Mouse (Mus musculus) midbrain, embryonic 16.5 days (tissue): ENCODE measurements around the gene Carhsp1. TPM values are rescaled to one million over a fixed set of nuclear protein-coding genes. Genes with fewer than 3 reads are reported as not detected.

Experiments
- ATAC-seq: fragments of 200-750 bp; cut with Nextera tagmentation; 2 replicates; pipeline ENCODE4 v1.8.0; 2017; ENCODE audit warnings: moderate TSS enrichment
- H3K27ac ChIP-seq: fragments of 300-500 bp; sonication (generic); 2 replicates; pipeline ENCODE4 v1.5.1; 2014; ENCODE audit warnings: mild to moderate bottlenecking, low read length, mixed read lengths
- H3K27me3 ChIP-seq: fragments of 300-500 bp; sonication (generic); 2 replicates; pipeline ENCODE4 v1.6.1; 2014; ENCODE audit warnings: low read depth, low read length, mixed read lengths; ENCODE audit not compliant: control insufficient read depth, insufficient read depth
- H3K36me3 ChIP-seq: fragments of 300-500 bp; sonication (generic); 2 replicates; pipeline ENCODE4 v1.6.1; 2014; ENCODE audit warnings: mild to moderate bottlenecking, low read length, moderate library complexity, mixed read lengths; ENCODE audit not compliant: control insufficient read depth, insufficient read depth
- H3K4me1 ChIP-seq: fragments of 300-500 bp; sonication (generic); 2 replicates; pipeline ENCODE4 v1.6.1; 2014; ENCODE audit warnings: mild to moderate bottlenecking, low read length, mixed read lengths; ENCODE audit not compliant: control insufficient read depth, insufficient read depth
- H3K4me2 ChIP-seq: fragments of 300-500 bp; sonication (generic); 2 replicates; pipeline ENCODE4 v1.6.1; 2014; ENCODE audit warnings: mild to moderate bottlenecking, low read length, mixed read lengths
- H3K4me3 ChIP-seq: fragments of 300-500 bp; sonication (generic); 2 replicates; pipeline ENCODE4 v1.5.1; 2014; ENCODE audit warnings: low read depth, mild to moderate bottlenecking, low read length, moderate library complexity, mixed read lengths
- H3K9ac ChIP-seq: fragments of 300-500 bp; sonication (generic); 2 replicates; pipeline ENCODE4 v1.6.1; 2014; ENCODE audit warnings: low read depth, low read length, mixed read lengths
- H3K9me3 ChIP-seq: fragments of 300-500 bp; sonication (generic); replicated peaks from 2 replicates; pipeline ENCODE4 v1.6.1; 2014; ENCODE audit warnings: mild to moderate bottlenecking, low read length, mixed read lengths; ENCODE audit not compliant: control insufficient read depth, poor library complexity, severe bottlenecking
- WGBS: fragments of 180-500 bp; shearing (Covaris S2); extraction: QIAGEN DNeasy Blood & Tissue Kit; methylation state at CpG from one replicate; pipeline ENCODE4 v1.1.7; 2014; 5-methylcytosine and 5-hydroxymethylcytosine counted together
- polyA plus RNA-seq: library from polyadenylated mRNA; unstranded; fragments of >200 nt; fragmentation: Nextera tagmentation; extraction: Ambion mirVana; gene quantifications from 2 replicates; pipeline ENCODE4 v1.2.1, GENCODE M21; 2015

Gene Carhsp1
- polyA plus RNA-seq, 1 experiment from 2014 or later = 157 TPM

- 91% methylated on average over 7 of the region's 7 CpGs for WGBS
- no peaks in the 10 kb centered on the region for H3K9me3 ChIP-seq
Measured at GRCm38 (mm10) chr16:8691206-8691605, 19.3 kb upstream of the Carhsp1 start.

DNA sequence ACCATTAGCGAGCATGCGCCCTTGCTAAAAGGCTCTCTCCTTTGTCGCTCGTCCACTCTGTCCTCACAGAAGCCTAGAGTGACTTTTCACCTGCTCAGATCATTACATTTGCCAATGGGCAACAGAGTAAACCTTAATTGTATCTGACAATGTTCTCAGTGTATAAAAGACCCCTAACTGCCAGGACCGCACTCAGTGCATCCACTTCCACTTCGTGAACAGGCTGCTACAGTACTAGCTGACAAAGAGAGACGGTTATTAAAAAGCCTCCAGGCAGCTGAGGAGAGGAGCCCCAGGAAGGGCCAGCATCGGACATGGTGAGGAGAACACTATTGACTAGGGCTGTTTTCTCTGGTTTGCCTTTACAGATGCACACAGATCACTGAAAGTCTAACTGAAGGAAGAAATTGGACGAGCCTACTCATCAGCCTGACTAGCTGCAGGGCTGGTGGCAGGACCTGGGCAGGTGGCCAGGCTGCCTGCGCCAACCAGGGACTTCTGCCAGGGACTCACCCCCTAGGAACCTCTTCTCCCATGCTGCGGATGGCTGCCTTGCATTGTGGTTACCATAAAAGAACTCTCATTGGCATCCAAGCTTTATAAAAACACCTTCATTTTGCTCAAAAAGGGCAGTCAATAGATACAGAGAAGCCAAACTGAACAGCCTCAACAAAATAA, 18.2 kb upstream of the Carhsp1 start:
- WGBS = 78% methylated on average over 11 of the region's 11 CpGs
- Histone ChIP-seq H3K27me3 (no peaks in the 10 kb centered on the region), H3K36me3 (peaks cover 25% of the 10 kb centered on the region), H3K4me3 (no peak overlapping the region), H3K27ac (no peak overlapping the region), H3K9ac (no peak overlapping the region), H3K4me1 (no peaks in the 10 kb centered on the region), H3K4me2 (no peak overlapping the region), H3K9me3 (no peaks in the 10 kb centered on the region)
- peak; percentile 71 for ATAC-seq

More at GRCm38 (mm10) chr16:8691206-8691605, 19.3 kb upstream of the Carhsp1 start:
- Histone ChIP-seq H3K4me2 (no peak overlapping the region), H3K36me3 (peaks cover 32% of the 10 kb centered on the region), H3K9ac (no peak overlapping the region), H3K27me3 (no peaks in the 10 kb centered on the region), H3K27ac (no peak overlapping the region), H3K4me3 (no peak overlapping the region), H3K4me1 (no peaks in the 10 kb centered on the region)
- ATAC-seq = no peak

GRCm38 (mm10) chr16:8687559-8688112, 15.7 kb upstream of the Carhsp1 start:
- Histone ChIP-seq H3K9ac (no peak overlapping the region), H3K4me3 (no peak overlapping the region), H3K4me2 (no peak overlapping the region), H3K4me1 (no peaks in the 10 kb centered on the region), H3K27ac (no peak overlapping the region), H3K36me3 (peaks cover 9% of the 10 kb centered on the region; the same call in 1 of the 2 replicates), H3K27me3 (no peaks in the 10 kb centered on the region), H3K9me3 (no peaks in the 10 kb centered on the region)
- ATAC-seq = no peak

DNA sequence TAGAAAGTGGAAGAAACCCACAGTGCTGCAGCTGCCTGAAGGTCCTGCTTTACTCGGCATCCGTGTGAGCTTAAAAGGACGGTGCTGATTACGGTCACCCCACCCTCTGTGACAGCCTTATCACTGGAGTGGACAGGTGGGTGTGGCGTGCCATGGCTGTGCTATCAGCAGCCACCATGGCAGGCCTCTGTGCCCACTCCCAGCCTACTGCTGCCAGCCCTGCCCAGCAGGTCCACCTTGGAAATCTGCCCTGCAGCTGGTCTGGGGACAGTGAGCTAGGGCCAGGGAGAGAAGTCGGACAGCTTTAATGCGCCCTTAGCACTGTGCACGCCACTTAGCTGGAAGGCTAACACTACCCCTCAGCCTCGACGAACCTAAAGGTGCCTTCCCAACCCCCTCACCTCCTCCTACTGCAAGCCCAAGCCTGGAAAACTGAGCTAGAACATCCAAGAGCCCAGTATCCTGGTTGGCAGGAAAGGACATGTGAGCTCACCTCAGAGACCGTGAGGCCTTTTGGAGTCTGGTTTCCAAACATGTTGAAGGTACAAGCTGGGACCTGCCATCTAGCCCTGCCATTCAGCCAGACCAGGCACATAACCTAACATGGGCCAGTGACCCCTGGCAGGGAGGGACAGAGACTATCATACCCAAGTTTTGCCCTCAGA, 15.0 kb upstream of the Carhsp1 start:
- H3K36me3 ChIP-seq = peaks cover 7% of the 10 kb centered on the region; the same call in 1 of the 2 replicates

DNA sequence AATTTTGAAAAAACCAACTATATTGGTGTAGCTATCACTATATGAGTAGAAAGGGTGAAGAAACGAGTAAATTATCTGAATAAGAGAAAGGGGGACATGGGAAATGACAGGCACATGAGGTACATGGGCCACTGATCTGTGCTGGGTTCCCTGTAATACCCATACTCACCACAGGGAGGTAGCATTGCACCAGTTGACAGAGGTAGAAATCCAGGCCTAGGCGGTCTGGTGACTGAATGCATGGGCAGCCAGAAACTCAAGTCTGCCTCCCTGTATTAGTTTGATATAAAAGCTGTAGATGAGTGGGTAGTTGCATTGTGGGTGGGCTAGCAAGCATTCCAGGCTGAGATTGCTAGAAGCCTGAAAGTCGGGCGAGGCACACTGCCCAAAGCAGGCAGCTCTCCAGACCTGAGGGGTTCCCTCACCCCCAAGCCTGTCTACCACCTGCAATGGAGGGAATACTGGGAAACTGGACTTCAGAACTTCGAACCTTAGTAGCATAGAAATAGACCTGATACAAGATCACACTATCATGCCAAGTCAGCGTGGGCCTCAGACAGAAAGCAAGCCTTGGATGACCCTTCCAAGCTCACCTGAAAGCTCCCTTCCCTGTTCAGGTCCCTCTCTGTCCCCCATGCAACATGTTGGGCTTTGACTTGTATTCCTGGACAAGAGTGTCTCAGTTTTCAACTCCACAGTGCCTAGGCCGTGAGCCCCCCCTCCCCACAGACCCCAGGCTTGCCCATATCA, 14.3 kb upstream of the Carhsp1 start:
- no peaks in the 10 kb centered on the region for H3K4me1 ChIP-seq
- H3K27ac ChIP-seq = no peak overlapping the region
- H3K27me3 ChIP-seq = no peaks in the 10 kb centered on the region
- peaks cover 7% of the 10 kb centered on the region; the same call in 1 of the 2 replicates for H3K36me3 ChIP-seq
- 57% methylated on average over 7 of the region's 7 CpGs for WGBS
- H3K9ac ChIP-seq = no peak overlapping the region
- H3K4me3 ChIP-seq = no peak overlapping the region
- H3K9me3 ChIP-seq = no peaks in the 10 kb centered on the region
- H3K4me2 ChIP-seq = no peak overlapping the region
- peak; percentile 62 for ATAC-seq

More for the DNA sequence above, 15.0 kb upstream of the Carhsp1 start:
- H3K9me3 ChIP-seq = no peaks in the 10 kb centered on the region
- H3K27me3 ChIP-seq = no peaks in the 10 kb centered on the region
- H3K27ac ChIP-seq = no peak overlapping the region
- no peak for ATAC-seq
- H3K9ac ChIP-seq = no peak overlapping the region
- H3K4me3 ChIP-seq = no peak overlapping the region
- no peak overlapping the region for H3K4me2 ChIP-seq
- no peaks in the 10 kb centered on the region for H3K4me1 ChIP-seq
- WGBS = 83% methylated on average over 11 of the region's 11 CpGs

GRCm38 (mm10) chr16:8685087-8685486, 13.1 kb upstream of the Carhsp1 start:
- no peak overlapping the region for H3K4me3 ChIP-seq
- no peaks in the 10 kb centered on the region for H3K4me1 ChIP-seq
- H3K9me3 ChIP-seq = no peaks in the 10 kb centered on the region
- ATAC-seq = no peak
- WGBS = 83% methylated on average over 4 of the region's 4 CpGs
- no peak overlapping the region for H3K4me2 ChIP-seq
- no peaks in the 10 kb centered on the region for H3K27me3 ChIP-seq
- H3K9ac ChIP-seq = no peak overlapping the region
- H3K27ac ChIP-seq = no peak overlapping the region
- peaks cover 7% of the 10 kb centered on the region; the same call in 1 of the 2 replicates for H3K36me3 ChIP-seq

- H3K36me3 ChIP-seq = no peaks in the 10 kb centered on the region
- H3K4me1 ChIP-seq = no peaks in the 10 kb centered on the region
- no peak within 1 kb of the TSS for H3K4me3 ChIP-seq
- no peak within 1 kb of the TSS for H3K9ac ChIP-seq
- 80% methylated on average over 5 of the region's 5 CpGs for WGBS
- ATAC-seq = no peak
- no peaks in the 10 kb centered on the region for H3K9me3 ChIP-seq
- no peaks in the 10 kb centered on the region for H3K27me3 ChIP-seq
- H3K27ac ChIP-seq = no peak within 1 kb of the TSS
- no peak within 1 kb of the TSS for H3K4me2 ChIP-seq
Measured at GRCm38 (mm10) chr16:8680470-8680869, 8.5 kb upstream of the Carhsp1 start, which contains the start of gene Gm5767. Gene Gm5767, plus strand, starts transcription at chr16:8680770.

DNA sequence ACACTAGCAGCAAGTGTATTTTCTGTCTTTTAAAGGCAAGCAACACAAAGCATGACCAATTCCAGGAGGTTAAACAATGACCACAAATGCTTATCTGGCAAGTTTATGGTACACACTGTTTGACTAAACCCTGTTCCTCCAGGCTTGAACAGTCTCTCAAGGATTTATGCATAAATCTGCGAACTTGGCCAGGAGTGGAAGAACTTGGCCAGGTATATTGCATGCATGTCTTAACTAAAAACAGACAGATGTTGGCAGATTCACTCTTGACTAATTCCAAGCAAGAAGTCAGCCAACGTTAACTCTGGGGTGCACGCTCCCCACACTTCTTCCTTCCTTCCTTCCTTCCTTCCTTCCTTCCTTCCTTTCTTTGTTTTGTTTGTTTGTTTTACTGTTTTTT, 7.8 kb upstream of the Carhsp1 start:
- 96% methylated on average over 3 of the region's 3 CpGs for WGBS
- ATAC-seq = no peak
- H3K4me1 ChIP-seq = no peaks in the 10 kb centered on the region
- H3K4me3 ChIP-seq = no peak overlapping the region
- no peaks in the 10 kb centered on the region for H3K27me3 ChIP-seq
- no peak overlapping the region for H3K4me2 ChIP-seq
- H3K27ac ChIP-seq = no peak overlapping the region
- H3K9me3 ChIP-seq = no peaks in the 10 kb centered on the region
- no peak overlapping the region for H3K9ac ChIP-seq
- no peaks in the 10 kb centered on the region for H3K36me3 ChIP-seq
